Mouse (Mus musculus) embryonic fibroblast, embryonic 13.5 days (primary cell): ENCODE data around the gene Acot1.

Source experiments
- CTCF ChIP-seq: IDR thresholded peaks from 2 replicates; pipeline ENCODE4 v1.5.1; 2011; ENCODE audit warnings: mild to moderate bottlenecking, control low read depth, low read length, moderate library complexity, borderline replicate concordance; ENCODE audit not compliant: insufficient read depth
- POLR2A ChIP-seq: IDR thresholded peaks from 2 replicates; pipeline ENCODE4 v1.6.1; 2011; ENCODE audit warnings: low read depth, mild to moderate bottlenecking, control low read depth, low read length, moderate library complexity

GRCm38 (mm10) chr12:83978862-83979261 is 30.4 kb upstream of the Acot1 start:
- TF ChIP-seq POLR2A (no peak), CTCF (no peak)
